Mouse (Mus musculus) 3T3-L1 (cell line): ENCODE results near the gene Clec4a1.

ENCODE experiments used
- DNase-seq: peaks from one replicate; pipeline ENCODE4 v3.0.0-alpha.2; 2015; ENCODE audit warnings: low read depth, low spot score

The Clec4a1 gene

GRCm38 (mm10) chr6:122921451-122921850, at the start of gene Clec4a1:
Gene Clec4a1 (plus strand): TSS chr6:122921848.
- no peak for DNase-seq

GRCm38 (mm10) chr6:122872800-122873199, 48.8 kb upstream of the Clec4a1 start:
- DNase-seq = no peak

GRCm38 (mm10) chr6:122873871-122874719, 47.6 kb upstream of the Clec4a1 start, which contains the start of gene Necap1:
Gene Necap1 (plus strand): TSS chr6:122874474.
- DNase-seq = peak; percentile 99

GRCm38 (mm10) chr6:122874720-122875389, 46.8 kb upstream of the Clec4a1 start:
- peak; percentile 65 for DNase-seq

- no peak for DNase-seq
These were observed 42.4 kb upstream of the Clec4a1 start for GRCm38 (mm10) chr6:122879141-122879735.

- DNase-seq = no peak
These were observed 41.7 kb upstream of the Clec4a1 start for GRCm38 (mm10) chr6:122879781-122880505.

- no peak for DNase-seq
These were observed 40.4 kb upstream of the Clec4a1 start for GRCm38 (mm10) chr6:122881287-122881686.

GRCm38 (mm10) chr6:122883603-122884002, 38.0 kb upstream of the Clec4a1 start:
- no peak for DNase-seq

- peak; percentile 51 for DNase-seq
These were observed 32.0 kb upstream of the Clec4a1 start for GRCm38 (mm10) chr6:122889599-122889998.

GRCm38 (mm10) chr6:122892442-122893049, 29.1 kb upstream of the Clec4a1 start:
- peak; percentile 86 for DNase-seq

- no peak for DNase-seq
These were observed 1.7 kb upstream of the Clec4a1 start for GRCm38 (mm10) chr6:122919922-122920321.

- DNase-seq = no peak
These were observed 13.2 kb downstream of the Clec4a1 start for GRCm38 (mm10) chr6:122934845-122935244.

- DNase-seq = no peak
These were observed 18.0 kb downstream of the Clec4a1 start for GRCm38 (mm10) chr6:122939618-122940017.

GRCm38 (mm10) chr6:122946760-122947159, 25.1 kb downstream of the Clec4a1 start:
- DNase-seq = no peak

- no peak for DNase-seq
These were observed 30.8 kb downstream of the Clec4a1 start, which contains the start of gene Clec4a3 for GRCm38 (mm10) chr6:122952401-122952800. Gene Clec4a3 (plus strand): TSS chr6:122952515.

GRCm38 (mm10) chr6:122964562-122964961, 42.9 kb downstream of the Clec4a1 start:
- DNase-seq = no peak

GRCm38 (mm10) chr6:122969048-122969447, 47.4 kb downstream of the Clec4a1 start:
- DNase-seq = no peak
